In the genomic region with DNA sequence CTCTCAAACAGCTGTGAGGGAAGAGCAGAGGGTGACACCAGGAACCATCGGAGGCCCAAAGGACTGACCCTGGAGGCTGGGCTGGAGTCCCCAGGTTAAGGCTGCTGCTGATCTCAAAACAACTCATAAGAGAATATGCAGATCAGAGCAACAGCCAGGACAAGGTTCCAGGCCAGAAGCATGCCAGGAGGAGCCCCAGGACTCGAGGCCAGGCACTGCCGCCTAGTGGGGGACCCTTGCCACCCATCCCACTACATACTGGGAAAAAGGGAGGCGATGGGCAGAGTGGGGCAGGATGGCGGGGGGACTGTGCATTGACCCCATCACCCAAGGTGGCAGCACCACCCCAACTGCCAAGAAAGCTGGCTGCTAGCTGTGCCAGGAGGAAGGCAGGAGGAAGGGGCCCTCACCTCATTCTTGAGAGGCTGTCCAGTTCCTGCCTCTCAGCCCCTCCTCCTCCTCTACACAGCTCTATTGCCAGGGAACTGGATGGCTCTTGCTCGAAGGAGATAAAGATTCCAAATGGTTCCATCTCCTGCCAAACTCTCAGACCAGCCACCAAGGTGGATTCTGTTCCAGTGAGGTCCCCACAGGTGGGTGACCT, we compare ENCODE assay signal across 9 mouse cellular contexts.
DNase-seq lines count a peak whose midpoint lies in the region; ATAC-seq and TF ChIP-seq lines count a peak whose summit lies in the region.
"Had no signal": no experiment of that assay in that cellular context is flagged by ENCODE, and none has a peak within 500 bp of the region (broad histone marks: within the 10 kb centered on the region; RNA-seq: fewer than 3 reads in every experiment).

No protein-coding gene starts in this region.

- peak overlapping the region; percentile 18; the same call in 1 of the 2 replicates for H3K27ac ChIP-seq in hindbrain, embryonic 10.5 days
- no peak overlapping the region for H3K27ac ChIP-seq in hindbrain, embryonic 12.5 days
- no peak overlapping the region for H3K27ac ChIP-seq in lung, embryonic 16.5 days (ENCODE audit: low read length)
- H3K27ac ChIP-seq in cortical plate, adult 2 months (ENCODE audit: insufficient read depth, low read length): no peak overlapping the region
- H3K27ac ChIP-seq: hindbrain, embryonic 14.5 days had no signal

- no peak overlapping the region for H3K9ac ChIP-seq in hindbrain, embryonic 12.5 days
- no peak overlapping the region for H3K9ac ChIP-seq in lung, embryonic 16.5 days (ENCODE audit: low read length)
- H3K9ac ChIP-seq: hindbrain, embryonic 14.5 days had no signal

- H3K4me2 ChIP-seq in hindbrain, embryonic 12.5 days (replicated peaks): no peak overlapping the region
- H3K4me2 ChIP-seq in lung, embryonic 16.5 days (ENCODE audit: low read depth, low read length): no peak overlapping the region
- H3K4me2 ChIP-seq: hindbrain, embryonic 14.5 days had no signal

- ATAC-seq in hindbrain, embryonic 12.5 days (ENCODE audit: low FRiP score): no peak
- ATAC-seq in lung, embryonic 16.5 days (ENCODE audit: low read depth): peak; percentile 61
- ATAC-seq in megakaryocyte progenitor cell, adult 5-6 weeks (replicated peaks; ENCODE audit: poor library complexity): peak; percentile 52; the same call in 1 of the 2 replicates

- H3K4me1 ChIP-seq in hindbrain, embryonic 10.5 days (replicated peaks): peaks cover 8% of the 10 kb centered on the region; the same call in 1 of the 2 replicates
- no peaks in the 10 kb centered on the region for H3K4me1 ChIP-seq in hindbrain, embryonic 12.5 days
- H3K4me1 ChIP-seq in lung, embryonic 16.5 days (replicated peaks; ENCODE audit: control insufficient read depth, insufficient read depth, low read length): peaks cover 4% of the 10 kb centered on the region; the same call in 1 of the 2 replicates
- H3K4me1 ChIP-seq in cortical plate, adult 2 months (ENCODE audit: control insufficient read depth, insufficient read depth, low read length): no peaks in the 10 kb centered on the region

- no peak for DNase-seq in hindbrain, embryonic 10.5 days (ENCODE audit: low spot score)
- no peak for DNase-seq in lung, adult 18-20 months
- no peak for DNase-seq in frontal cortex, postnatal 14 days (ENCODE audit: low spot score in 2 of 2)
- DNase-seq: thymus, postnatal 36 days had no signal

- TF ChIP-seq CTCF in cortical plate, adult 2 months (IDR thresholded peaks at IDR 0.05; ENCODE audit: extremely low read depth, insufficient read depth, low read length): peak; percentile 12; the same call in 1 of the 2 replicates

- no peaks in the 10 kb centered on the region for H3K27me3 ChIP-seq in hindbrain, embryonic 10.5 days (ENCODE audit: insufficient read depth, poor library complexity, severe bottlenecking)
- no peaks in the 10 kb centered on the region; the same call in 1 of the 2 replicates for H3K27me3 ChIP-seq in hindbrain, embryonic 12.5 days
- no peaks in the 10 kb centered on the region for H3K27me3 ChIP-seq in lung, embryonic 16.5 days (ENCODE audit: control insufficient read depth, insufficient read depth, low read depth, low read length)

- WGBS in hindbrain, embryonic 10.5 days: 60% methylated on average over 6 of the region's 6 CpGs
- 58% methylated on average over 6 of the region's 6 CpGs for WGBS in hindbrain, embryonic 12.5 days
- 39% methylated on average over 6 of the region's 6 CpGs for WGBS in lung, embryonic 16.5 days

- no peak for TF ChIP-seq POLR2A in cortical plate, adult 2 months (IDR thresholded peaks at IDR 0.05; ENCODE audit: extremely low read depth, insufficient read depth, low read length)

- no peaks in the 10 kb centered on the region for H3K36me3 ChIP-seq in hindbrain, embryonic 10.5 days
- H3K36me3 ChIP-seq in hindbrain, embryonic 12.5 days: no peaks in the 10 kb centered on the region
- H3K36me3 ChIP-seq in lung, embryonic 16.5 days (ENCODE audit: control insufficient read depth, insufficient read depth, low read length): no peaks in the 10 kb centered on the region

- no peak overlapping the region for H3K4me3 ChIP-seq in hindbrain, embryonic 10.5 days
- H3K4me3 ChIP-seq in hindbrain, embryonic 12.5 days: no peak overlapping the region
- H3K4me3 ChIP-seq in lung, embryonic 16.5 days (ENCODE audit: low read length): no peak overlapping the region
- no peak overlapping the region for H3K4me3 ChIP-seq in cortical plate, adult 2 months (ENCODE audit: insufficient read depth, low read length)

- H3K9me3 ChIP-seq in hindbrain, embryonic 10.5 days: no peaks in the 10 kb centered on the region
- H3K9me3 ChIP-seq in hindbrain, embryonic 12.5 days (replicated peaks): no peaks in the 10 kb centered on the region
- no peaks in the 10 kb centered on the region for H3K9me3 ChIP-seq in lung, embryonic 16.5 days (ENCODE audit: control insufficient read depth, low read length)
